Mouse (Mus musculus): Measurements from ENCODE around the gene Cerk. TPM values are rescaled to one million over a fixed set of nuclear protein-coding genes. Genes with fewer than 3 reads are reported as not detected.
"Not testable (repeated sequence)": the region's sequence is repeated elsewhere in the genome, so short reads cannot be mapped to it uniquely, and the experiment has no call there.

Gene Cerk
- polyA plus RNA-seq, 1 experiment from 2014 or later, result 23.5 TPM

DNA sequence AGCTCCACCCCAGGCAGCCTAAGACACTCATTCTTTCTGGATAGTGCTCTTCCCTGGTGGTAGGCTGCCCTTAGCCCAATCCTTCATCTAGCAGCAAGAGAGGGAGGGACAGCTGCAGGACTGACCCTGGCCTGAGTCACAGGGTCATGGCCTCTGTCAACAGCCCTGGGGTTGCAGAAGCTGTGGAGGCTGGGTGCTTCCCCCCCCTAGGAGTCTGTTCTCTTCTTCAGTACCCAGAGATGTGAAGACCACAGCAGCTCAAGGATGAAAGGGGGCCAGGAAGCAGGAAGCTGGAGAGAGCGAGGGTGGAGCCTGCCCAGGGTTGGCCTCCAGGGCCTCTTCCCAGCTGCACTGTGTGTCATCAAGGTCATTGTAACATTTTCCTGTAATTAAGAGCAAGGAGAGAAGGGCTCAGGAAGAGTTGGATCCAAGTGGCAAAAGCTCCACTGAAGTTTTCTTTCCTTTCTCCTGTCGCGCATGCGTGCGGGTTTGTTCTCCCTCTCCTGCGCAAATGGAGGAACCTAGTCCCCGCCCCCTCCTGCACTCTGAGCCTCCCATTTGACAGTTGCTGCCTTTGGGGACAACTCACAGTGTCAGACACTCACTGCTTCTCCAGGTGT lies 18.1 kb upstream of the Cerk start:
- Histone ChIP-seq H3K27me3 (peaks cover 8% of the 10 kb centered on the region; the same call in 1 of the 2 replicates), H3K4me1 (0 out of 2 replicates have a peak, but pooled peaks cover 2% of the 10 kb centered on the region), H3K9me3 (no peaks in the 10 kb centered on the region), H3K4me3 (no peak overlapping the region), H3K9ac (replicated peaks) (no peak overlapping the region), H3K27ac (replicated peaks) (no peak overlapping the region), H3K4me2 (replicated peaks) (no peak overlapping the region), H3K36me3 (no peaks in the 10 kb centered on the region)
- no peak for ATAC-seq (ENCODE audit: low FRiP score, low read depth)
- 48% methylated on average over 7 of the region's 7 CpGs for WGBS

DNA sequence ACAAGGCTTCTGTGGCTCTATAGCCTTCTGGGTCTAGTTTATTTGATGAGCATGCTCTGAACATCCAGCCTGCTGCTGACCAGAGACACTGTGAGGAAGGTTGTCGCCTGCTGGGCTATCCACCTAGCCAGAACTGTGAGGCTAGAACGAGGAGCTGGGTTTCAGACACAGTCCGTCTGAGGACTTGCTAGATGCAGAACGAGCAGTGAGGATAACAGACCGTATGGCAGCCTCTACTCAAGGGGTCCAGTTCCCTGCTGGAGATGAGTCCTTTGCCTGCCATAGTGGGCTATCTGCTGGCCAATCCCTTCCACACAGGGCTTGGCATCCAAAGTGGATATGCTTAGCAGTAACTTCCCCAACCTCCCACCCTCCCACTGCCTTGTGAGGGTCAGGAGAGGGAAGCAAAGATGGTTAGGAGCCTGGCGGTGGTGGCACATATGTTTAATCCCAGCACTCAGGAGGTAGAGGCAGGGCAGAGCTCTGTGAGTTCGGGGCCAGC lies 17.4 kb upstream of the Cerk start:
- H3K27me3 ChIP-seq, result peaks cover 8% of the 10 kb centered on the region; the same call in 1 of the 2 replicates
- WGBS, result 80% methylated on average over 7 of the region's 7 CpGs

DNA sequence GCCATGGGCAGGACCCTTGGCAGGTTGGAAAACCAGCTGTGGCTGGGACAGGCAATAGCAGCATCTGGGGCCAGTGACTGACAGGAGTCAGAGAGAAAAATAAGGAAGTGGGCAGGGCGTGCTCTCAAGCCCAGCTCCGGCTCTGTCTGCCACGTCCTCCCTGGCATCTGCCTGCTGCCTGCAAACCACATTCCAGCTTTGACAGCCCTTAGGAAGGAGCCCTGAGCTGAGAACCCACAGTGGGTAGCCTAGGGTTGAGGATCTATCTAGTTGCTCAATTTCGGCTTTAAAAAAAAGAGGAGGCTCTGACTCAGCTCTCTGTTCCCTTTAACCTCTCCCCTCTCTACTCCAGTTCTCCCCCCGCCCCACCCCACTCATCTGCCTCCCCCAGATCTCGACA lies 16.7 kb upstream of the Cerk start:
- H3K27ac ChIP-seq (replicated peaks), result no peak overlapping the region
- WGBS, result 57% methylated on average over 6 of the region's 6 CpGs
- H3K4me3 ChIP-seq, result no peak overlapping the region
- H3K4me1 ChIP-seq, result 0 out of 2 replicates have a peak, but pooled peaks cover 2% of the 10 kb centered on the region
- H3K9me3 ChIP-seq, result no peaks in the 10 kb centered on the region
- no peaks in the 10 kb centered on the region for H3K36me3 ChIP-seq
- H3K27me3 ChIP-seq, result peaks cover 8% of the 10 kb centered on the region; the same call in 1 of the 2 replicates
- H3K4me2 ChIP-seq (replicated peaks), result no peak overlapping the region
- ATAC-seq (ENCODE audit: low FRiP score, low read depth), result no peak
- no peak overlapping the region for H3K9ac ChIP-seq (replicated peaks)

More for the DNA sequence above, 17.4 kb upstream of the Cerk start:
- no peaks in the 10 kb centered on the region for H3K36me3 ChIP-seq
- H3K9me3 ChIP-seq, result no peaks in the 10 kb centered on the region
- ATAC-seq (ENCODE audit: low FRiP score, low read depth), result no peak
- no peak overlapping the region for H3K27ac ChIP-seq (replicated peaks)
- no peak overlapping the region for H3K9ac ChIP-seq (replicated peaks)
- 0 out of 2 replicates have a peak, but pooled peaks cover 2% of the 10 kb centered on the region for H3K4me1 ChIP-seq
- no peak overlapping the region for H3K4me2 ChIP-seq (replicated peaks)
- no peak overlapping the region for H3K4me3 ChIP-seq

DNA sequence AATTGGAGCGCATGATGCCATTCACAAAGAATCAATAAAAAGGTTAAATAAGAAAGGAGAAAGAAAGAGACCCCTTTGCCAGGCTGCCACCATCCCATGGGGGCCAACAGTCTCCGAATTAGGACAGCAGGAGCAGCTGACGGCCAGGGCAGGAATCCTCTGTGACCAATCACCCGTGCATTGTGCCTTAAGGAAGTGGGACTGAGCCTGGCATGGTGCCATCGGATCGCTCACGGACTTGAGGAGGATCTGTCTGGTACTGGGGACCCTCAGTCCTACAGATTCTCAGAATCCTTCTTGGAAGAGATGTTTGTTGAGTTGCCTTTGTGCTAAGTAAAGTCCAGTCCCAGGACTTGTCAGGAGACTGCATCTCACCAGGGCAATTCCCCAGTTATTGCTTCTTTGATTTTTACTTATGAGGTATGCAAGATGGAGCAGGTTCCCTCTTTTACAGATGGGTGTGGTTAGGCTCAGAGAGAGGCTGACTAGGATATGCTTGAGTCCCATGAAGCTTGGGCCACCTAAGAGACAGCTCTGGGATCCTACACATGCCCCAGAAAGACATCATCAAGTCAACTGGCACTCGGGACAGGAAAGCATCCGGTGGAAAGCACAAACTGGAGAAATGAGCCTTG lies 15.9 kb upstream of the Cerk start:
- no peak overlapping the region for H3K4me3 ChIP-seq
- peaks cover 8% of the 10 kb centered on the region; the same call in 1 of the 2 replicates for H3K27me3 ChIP-seq
- no peak for ATAC-seq (ENCODE audit: low FRiP score, low read depth)
- no peak overlapping the region for H3K4me2 ChIP-seq (replicated peaks)
- 66% methylated on average over 9 of the region's 9 CpGs for WGBS
- H3K4me1 ChIP-seq, result 0 out of 2 replicates have a peak, but pooled peaks cover 2% of the 10 kb centered on the region
- no peaks in the 10 kb centered on the region for H3K36me3 ChIP-seq
- no peak overlapping the region for H3K27ac ChIP-seq (replicated peaks)
- H3K9ac ChIP-seq (replicated peaks), result no peak overlapping the region
- H3K9me3 ChIP-seq, result no peaks in the 10 kb centered on the region

DNA sequence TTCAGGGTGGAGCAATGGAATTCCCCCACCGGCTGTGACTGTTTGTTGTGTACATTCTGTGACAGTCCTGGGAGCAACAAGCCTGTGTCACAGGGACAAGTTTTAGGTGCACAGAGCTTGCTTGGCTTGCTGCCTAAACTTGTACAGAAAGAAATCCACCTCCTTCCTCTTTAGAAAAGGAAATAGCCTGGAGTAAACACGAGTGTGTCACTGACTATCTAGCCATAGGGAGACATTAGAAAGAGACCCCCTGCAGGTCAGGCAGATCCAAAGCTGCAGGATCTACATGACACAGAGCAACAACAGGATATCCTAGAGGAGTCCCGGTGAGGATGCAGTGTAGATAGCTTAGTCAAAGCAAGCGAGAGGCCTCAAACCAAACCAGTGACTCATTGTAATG lies 15.2 kb upstream of the Cerk start:
- no peak overlapping the region for H3K4me2 ChIP-seq (replicated peaks)
- 0 out of 2 replicates have a peak, but pooled peaks cover 2% of the 10 kb centered on the region for H3K4me1 ChIP-seq
- H3K27me3 ChIP-seq, result peaks cover 8% of the 10 kb centered on the region; the same call in 1 of the 2 replicates
- H3K27ac ChIP-seq (replicated peaks), result no peak overlapping the region
- H3K36me3 ChIP-seq, result no peaks in the 10 kb centered on the region
- WGBS, result 44% methylated on average over 4 of the region's 4 CpGs
- no peak overlapping the region for H3K9ac ChIP-seq (replicated peaks)
- H3K4me3 ChIP-seq, result no peak overlapping the region
- H3K9me3 ChIP-seq, result no peaks in the 10 kb centered on the region
- ATAC-seq (ENCODE audit: low FRiP score, low read depth), result no peak

DNA sequence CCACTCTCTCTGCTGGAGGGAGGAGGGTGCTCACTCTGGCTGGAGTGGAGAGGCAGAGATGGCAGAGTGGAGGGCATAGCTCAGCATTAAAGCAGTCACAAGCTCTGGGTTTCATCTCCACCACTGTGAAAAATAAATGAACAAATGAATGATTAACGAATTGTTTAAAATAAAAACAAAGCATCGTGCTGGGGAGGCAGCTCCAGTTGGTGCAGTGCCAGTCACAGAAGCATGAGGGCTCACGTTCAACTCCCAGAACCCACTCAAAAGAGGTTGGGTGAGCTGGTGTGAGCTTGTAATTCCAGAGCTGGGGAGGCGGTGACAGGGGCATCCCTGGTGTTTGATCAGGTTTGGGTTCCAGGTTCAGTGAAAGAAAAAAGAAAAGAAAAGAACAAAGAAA lies 14.2 kb upstream of the Cerk start:
- ATAC-seq (ENCODE audit: low FRiP score, low read depth), result no peak
- 66% methylated on average over 4 of the region's 4 CpGs for WGBS
- H3K27me3 ChIP-seq, result peaks cover 8% of the 10 kb centered on the region; the same call in 1 of the 2 replicates
- H3K36me3 ChIP-seq, result no peaks in the 10 kb centered on the region
- no peaks in the 10 kb centered on the region for H3K9me3 ChIP-seq
- no peak overlapping the region for H3K4me3 ChIP-seq
- H3K4me2 ChIP-seq (replicated peaks), result no peak overlapping the region
- no peak overlapping the region for H3K9ac ChIP-seq (replicated peaks)
- no peak overlapping the region for H3K27ac ChIP-seq (replicated peaks)
- 0 out of 2 replicates have a peak, but pooled peaks cover 2% of the 10 kb centered on the region for H3K4me1 ChIP-seq

DNA sequence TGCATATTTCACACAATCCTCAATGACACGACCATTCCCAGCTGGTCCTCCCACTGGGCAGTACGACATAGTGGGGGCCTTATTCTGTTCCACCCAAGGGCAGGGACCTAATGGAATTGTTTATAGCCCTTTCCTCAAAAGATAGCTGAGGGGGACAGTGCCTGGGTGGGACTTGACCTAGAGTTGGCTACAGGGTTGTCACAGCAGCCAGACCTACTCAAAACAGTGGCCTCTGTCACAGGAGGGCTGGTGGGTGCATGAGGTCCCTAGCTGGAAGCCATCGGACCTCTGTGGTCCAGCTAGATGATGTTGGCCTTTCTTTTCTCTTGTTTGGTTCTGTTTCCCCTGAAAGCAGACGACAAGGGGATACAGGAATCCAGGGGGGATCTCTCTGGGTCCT lies 13.5 kb upstream of the Cerk start:
- WGBS, result 75% methylated on average over 4 of the region's 4 CpGs
- no peak for ATAC-seq (ENCODE audit: low FRiP score, low read depth)
- Histone ChIP-seq H3K27me3 (peaks cover 8% of the 10 kb centered on the region; the same call in 1 of the 2 replicates), H3K36me3 (no peaks in the 10 kb centered on the region), H3K4me1 (0 out of 2 replicates have a peak, but pooled peaks cover 2% of the 10 kb centered on the region), H3K27ac (replicated peaks) (no peak overlapping the region), H3K4me3 (no peak overlapping the region), H3K9ac (replicated peaks) (no peak overlapping the region), H3K4me2 (replicated peaks) (no peak overlapping the region), H3K9me3 (no peaks in the 10 kb centered on the region)

DNA sequence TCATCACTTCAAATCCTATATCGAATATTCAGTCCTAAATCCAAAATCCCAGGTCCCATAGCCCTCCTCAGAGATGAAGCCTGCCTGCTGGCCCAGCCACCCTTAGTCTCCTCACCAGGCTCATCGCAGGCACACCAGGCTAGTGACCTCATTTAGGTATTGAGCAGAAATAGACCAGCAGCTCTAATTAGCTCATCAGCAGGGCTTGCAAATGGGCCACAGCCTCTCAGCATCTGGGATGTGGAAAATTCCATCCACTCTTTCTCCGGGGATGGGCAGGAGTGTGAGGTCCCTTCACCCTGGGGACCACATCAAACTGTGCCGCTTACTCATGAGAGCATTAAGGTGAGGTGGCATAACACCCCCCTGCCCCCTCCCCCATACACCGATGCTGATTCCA lies 13.1 kb upstream of the Cerk start:
- no peaks in the 10 kb centered on the region for H3K9me3 ChIP-seq
- no peak overlapping the region for H3K4me3 ChIP-seq
- no peak for ATAC-seq (ENCODE audit: low FRiP score, low read depth)
- H3K4me1 ChIP-seq, result 0 out of 2 replicates have a peak, but pooled peaks cover 2% of the 10 kb centered on the region
- peaks cover 8% of the 10 kb centered on the region; the same call in 1 of the 2 replicates for H3K27me3 ChIP-seq
- H3K4me2 ChIP-seq (replicated peaks), result no peak overlapping the region
- no peak overlapping the region for H3K27ac ChIP-seq (replicated peaks)
- 85% methylated on average over 5 of the region's 5 CpGs for WGBS
- H3K9ac ChIP-seq (replicated peaks), result no peak overlapping the region
- no peaks in the 10 kb centered on the region for H3K36me3 ChIP-seq

DNA sequence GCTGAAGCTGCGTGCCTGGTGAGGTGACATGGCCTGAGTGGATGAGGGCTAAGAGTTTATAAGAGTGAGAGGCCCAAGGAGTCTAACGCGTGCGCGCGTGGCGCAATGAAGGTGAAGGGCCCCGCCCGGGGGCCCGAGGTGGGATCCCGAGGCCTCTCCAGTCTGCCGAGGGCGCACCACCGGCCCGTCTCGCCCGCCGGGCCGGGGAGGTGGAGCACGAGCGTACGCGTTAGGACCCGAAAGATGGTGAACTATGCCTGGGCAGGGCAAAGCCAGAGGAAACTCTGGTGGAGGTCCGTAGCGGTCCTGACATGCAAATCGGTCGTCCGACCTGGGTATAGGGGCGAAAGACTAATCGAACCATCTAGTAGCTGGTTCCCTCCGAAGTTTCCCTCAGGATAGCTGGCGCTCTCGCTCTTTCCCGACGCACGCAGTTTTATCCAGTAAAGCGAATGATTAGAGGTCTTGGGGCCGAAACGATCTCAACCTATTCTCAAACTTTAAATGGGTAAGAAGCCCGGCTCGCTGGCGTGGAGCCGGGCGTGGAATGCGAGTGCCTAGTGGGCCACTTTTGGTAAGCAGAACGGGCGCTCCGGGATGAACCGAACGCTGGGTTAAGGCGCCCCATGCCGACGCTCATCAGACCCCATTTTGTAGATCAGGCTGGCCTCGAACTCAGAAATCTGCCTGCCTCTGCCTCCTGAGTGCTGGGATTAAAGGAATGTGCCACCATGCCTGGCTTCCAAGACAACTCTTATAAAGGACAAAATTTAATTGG lies 8.9 kb upstream of the Cerk start:
- not testable (repeated sequence) for H3K4me3 ChIP-seq; H3K36me3 ChIP-seq; H3K27me3 ChIP-seq; H3K4me1 ChIP-seq; H3K4me2 ChIP-seq (replicated peaks); H3K9me3 ChIP-seq; H3K9ac ChIP-seq (replicated peaks); H3K27ac ChIP-seq (replicated peaks)
- ATAC-seq (ENCODE audit: low FRiP score, low read depth), result peak; percentile 92
- WGBS, result 74% methylated on average over 55 of the region's 55 CpGs

DNA sequence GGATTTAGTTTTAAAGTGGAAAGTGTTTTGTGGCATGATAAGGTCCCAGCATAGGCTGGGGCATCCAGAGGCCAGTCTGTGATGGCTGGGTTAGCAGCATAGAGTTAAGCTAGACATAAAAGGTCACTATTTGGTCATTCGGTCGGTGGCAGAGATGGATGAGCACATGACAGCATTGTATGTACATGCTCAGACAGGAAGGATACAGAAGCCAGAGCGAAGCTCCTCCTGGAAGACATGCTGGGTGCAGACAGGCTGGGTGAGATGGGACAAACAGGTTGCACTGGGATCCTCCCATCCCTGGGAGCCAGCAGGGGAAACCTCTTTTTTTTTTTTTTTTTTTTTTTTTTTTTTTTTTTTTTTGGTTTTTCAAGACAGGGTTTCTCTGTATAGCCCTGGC lies 6.0 kb upstream of the Cerk start:
- no peak for ATAC-seq (ENCODE audit: low FRiP score, low read depth)
- WGBS, result 83% methylated on average over 3 of the region's 3 CpGs
- Histone ChIP-seq H3K4me3 (no peak overlapping the region), H3K9me3 (no peaks in the 10 kb centered on the region), H3K4me2 (replicated peaks) (no peak overlapping the region), H3K4me1 (peaks cover 14% of the 10 kb centered on the region), H3K9ac (replicated peaks) (no peak overlapping the region), H3K27ac (replicated peaks) (no peak overlapping the region), H3K27me3 (peaks cover under 1% of the 10 kb centered on the region; the same call in 1 of the 2 replicates), H3K36me3 (no peaks in the 10 kb centered on the region)

DNA sequence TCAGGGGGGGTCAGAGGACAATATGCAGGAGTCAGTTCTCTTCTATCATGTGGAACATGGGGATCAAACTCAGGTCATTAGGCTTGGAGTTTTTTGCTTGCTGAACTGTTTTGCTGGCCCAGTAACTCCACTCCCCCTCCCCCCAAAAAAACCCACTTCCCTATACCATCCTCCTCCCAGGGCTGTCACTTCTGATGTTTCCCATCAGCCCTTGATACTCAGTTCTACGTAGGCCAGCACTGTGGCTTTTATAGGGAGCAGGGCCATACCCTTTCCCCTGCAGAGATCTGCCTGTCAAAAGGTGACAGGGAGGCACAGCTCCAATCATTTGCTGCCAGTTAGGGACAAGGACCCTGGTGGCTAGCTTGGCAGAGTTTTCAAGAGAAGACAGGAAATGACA lies 5.6 kb upstream of the Cerk start:
- H3K4me2 ChIP-seq (replicated peaks), result no peak overlapping the region
- H3K4me1 ChIP-seq, result peaks cover 14% of the 10 kb centered on the region
- peaks cover 5% of the 10 kb centered on the region; the same call in 1 of the 2 replicates for H3K27me3 ChIP-seq
- no peak for ATAC-seq (ENCODE audit: low FRiP score, low read depth)
- no peak overlapping the region for H3K27ac ChIP-seq (replicated peaks)
- 70% methylated on average over 1 of the region's 1 CpGs for WGBS
- no peaks in the 10 kb centered on the region for H3K9me3 ChIP-seq
- H3K4me3 ChIP-seq, result no peak overlapping the region
- no peak overlapping the region for H3K9ac ChIP-seq (replicated peaks)
- H3K36me3 ChIP-seq, result no peaks in the 10 kb centered on the region

DNA sequence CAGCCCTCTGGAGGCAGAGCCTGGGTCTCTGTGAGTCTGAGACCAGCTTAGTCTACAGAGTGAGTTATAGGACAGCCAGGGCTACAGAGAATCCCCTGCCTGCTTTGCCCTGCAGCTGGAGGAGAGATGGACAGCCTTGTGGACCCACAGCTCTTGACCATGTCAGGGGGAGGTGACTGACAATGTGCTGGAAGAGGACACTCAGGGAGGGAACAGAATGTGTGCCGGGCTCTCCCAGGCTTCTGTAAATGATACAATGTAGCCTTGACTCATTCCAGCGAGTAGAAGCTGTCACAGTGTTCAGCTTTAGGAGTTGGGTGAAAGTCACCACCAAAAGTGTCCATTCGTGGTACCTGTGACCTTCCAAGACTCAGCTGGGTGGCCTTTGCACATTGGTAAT lies 4.4 kb upstream of the Cerk start:
- ATAC-seq (ENCODE audit: low FRiP score, low read depth), result no peak
- no peaks in the 10 kb centered on the region for H3K36me3 ChIP-seq
- H3K27me3 ChIP-seq, result peaks cover 5% of the 10 kb centered on the region; the same call in 1 of the 2 replicates
- H3K27ac ChIP-seq (replicated peaks), result no peak overlapping the region
- H3K4me3 ChIP-seq, result no peak overlapping the region
- 81% methylated on average over 3 of the region's 3 CpGs for WGBS
- peaks cover 20% of the 10 kb centered on the region for H3K4me1 ChIP-seq
- no peak overlapping the region for H3K4me2 ChIP-seq (replicated peaks)
- no peak overlapping the region for H3K9ac ChIP-seq (replicated peaks)
- no peaks in the 10 kb centered on the region for H3K9me3 ChIP-seq

Data from midbrain, embryonic 12.5 days (tissue).